Mouse (Mus musculus) adrenal gland, adult 8-10 months (tissue): ENCODE data around the gene Plxnd1. TPM values are rescaled to one million over a fixed set of nuclear protein-coding genes. Genes with fewer than 3 reads are reported as not detected.

Source experiments
- DNase-seq: peaks from one replicate; pipeline ENCODE4 v3.0.0; 2022
- total RNA-seq, 4 experiments: library from RNA; stranded (reverse); gene quantifications; 2 replicates each; pipeline ENCODE4 v1.2.4; 2022

The Plxnd1 gene
- total RNA-seq, result 100 to 1,000 TPM; 176 to 243 (median 208) TPM

DNA sequence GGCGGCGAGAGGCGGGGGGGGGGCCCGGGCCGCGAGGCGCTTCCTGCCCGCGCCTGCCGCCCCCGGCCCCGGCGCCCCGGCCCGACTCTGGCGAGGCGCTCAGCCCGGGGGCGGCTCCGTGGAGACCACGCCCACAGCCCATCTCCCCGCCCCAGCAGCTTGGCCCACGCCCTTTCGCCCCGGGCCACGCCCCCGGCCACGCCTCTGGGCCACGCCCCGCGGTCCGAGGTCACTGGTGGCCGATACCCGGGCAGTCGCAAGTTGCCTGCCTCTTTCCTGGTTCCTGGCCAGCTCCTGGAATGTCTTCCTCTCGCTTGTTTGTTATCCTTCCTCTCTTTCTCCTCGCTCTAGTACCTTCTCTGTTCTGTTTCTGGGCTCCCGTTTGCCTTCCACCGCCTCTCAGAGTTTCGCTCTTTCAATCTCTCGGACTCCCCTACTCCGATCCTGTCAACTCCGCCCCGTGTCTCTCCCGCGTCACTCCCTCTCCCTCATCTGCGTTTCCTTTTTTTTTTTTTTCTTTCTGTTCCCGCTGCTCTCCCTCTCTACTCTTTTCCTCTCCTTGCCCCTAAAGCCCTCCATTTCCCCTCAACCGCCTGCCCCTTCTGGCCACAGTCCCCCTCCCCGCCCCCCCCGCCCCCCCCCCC lies at the start of gene Plxnd1:
Gene Plxnd1, minus strand, starts transcription at position 129 of the 644 bp plus-strand sequence.
- peak; percentile 94 for DNase-seq

- no peak for DNase-seq
Measured at GRCm38 (mm10) chr6:116044039-116044438, 49.2 kb upstream of the Plxnd1 start.

GRCm38 (mm10) chr6:116038222-116038621 lies 43.4 kb upstream of the Plxnd1 start:
- DNase-seq, result no peak

DNA sequence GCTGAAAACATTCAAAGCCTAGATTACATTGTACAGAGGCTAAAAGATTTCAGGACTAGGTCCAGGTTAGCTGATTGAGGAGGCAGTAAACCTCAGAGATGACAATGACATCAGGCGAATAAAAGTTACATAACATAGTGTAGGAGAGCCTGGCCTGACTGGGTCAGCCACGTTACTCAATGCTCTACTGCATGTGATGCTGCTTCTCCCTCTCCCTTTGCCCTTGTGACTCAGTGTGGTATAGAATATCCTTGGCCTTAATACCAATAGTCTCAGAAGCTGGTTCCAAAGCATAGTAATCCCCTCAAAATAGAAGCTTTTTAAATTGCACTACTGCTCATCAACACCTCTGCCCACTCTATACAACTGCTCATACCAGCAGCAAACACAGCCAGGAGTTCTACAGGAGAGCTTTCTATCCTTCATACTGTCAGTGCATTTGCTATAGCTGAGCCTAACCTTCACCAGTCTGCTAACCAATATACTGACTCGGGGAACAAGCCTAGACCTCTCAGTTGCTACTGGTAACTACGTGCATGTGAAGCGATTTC lies 42.6 kb upstream of the Plxnd1 start:
- peak; percentile 57 for DNase-seq

DNA sequence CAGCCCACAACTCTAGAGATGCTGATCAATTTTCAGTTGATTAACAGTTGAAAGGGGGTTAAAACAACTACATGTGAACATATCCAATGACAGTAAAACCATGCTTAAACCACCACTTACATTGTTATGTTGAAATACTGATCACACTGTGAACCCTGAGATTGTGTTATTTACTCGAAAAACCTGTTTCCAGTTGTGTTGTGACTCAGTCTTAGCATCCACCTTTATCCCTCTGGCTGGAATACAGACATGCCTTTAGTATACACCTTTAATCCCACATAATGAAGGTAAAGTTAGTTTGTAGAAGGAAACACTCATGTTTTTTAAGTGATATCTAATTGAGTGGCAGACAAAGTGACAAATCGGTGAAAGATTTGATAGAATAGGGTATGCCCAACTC lies 41.8 kb upstream of the Plxnd1 start:
- DNase-seq, result no peak

DNA sequence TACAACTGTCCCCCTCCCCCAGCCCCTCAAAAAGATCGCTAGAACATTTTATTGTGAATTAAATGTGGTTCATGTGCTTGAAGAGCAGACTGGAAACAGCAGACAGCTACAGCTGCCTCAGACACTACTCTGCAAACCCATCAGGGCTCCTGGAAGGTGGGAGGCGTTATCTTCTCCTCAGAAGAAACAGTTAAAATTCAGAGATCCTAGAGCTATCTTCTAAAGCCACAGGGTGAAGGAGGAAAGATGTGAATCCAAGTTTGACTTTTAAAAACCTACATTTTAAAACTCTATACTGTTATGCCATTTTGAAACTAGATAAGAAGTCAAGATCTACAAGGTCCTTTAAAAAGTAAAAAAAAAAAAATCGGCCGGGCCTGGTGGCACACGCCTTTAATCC lies 36.2 kb upstream of the Plxnd1 start:
- DNase-seq, result no peak

- DNase-seq, result no peak
Measured at GRCm38 (mm10) chr6:116024666-116025065, 29.9 kb upstream of the Plxnd1 start.

DNA sequence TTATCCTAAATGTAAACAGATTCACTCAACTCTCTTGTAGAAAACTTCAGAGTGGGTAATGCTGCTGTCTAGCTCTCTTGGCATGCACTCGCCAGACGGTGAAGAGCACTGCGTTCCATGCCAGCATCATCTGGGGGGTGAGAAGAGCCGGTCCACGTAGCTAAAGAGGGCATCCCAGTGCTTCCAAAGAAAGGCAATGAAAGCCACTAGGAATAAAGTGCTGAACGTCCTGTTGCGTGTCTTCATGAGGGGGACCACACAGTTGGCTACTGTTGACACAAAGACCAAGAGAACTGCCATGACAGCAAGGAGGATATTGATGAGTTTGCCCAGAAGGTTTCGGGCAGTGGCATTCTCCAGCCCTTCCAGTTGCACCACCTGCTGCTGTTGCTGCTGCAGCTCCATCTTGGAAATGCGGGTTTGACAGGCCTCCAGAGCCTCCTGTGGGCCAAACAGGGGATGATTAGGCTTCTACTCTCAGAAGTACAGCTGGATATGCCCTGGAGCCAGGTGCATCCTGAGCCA lies 27.2 kb upstream of the Plxnd1 start:
- DNase-seq, result no peak

DNA sequence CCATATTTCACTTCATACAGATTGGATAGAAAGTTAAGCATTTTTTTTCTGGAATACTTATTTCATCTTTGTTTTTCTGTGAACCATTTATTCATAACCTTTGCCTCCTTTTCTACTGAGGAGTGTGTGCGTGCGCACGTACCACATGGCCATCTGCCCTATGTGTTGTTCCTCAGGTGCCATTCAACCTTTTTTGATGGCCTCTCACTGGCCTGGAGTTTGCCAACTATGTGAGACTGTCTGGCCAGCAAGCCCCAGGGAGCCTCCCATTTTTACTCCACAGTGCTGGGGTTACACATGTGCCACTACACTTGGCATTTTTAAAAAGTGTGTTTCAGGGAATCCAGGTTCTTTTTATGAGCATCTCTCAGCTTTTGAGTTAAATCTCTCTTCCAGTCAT lies 21.1 kb upstream of the Plxnd1 start:
- DNase-seq, result no peak

DNA sequence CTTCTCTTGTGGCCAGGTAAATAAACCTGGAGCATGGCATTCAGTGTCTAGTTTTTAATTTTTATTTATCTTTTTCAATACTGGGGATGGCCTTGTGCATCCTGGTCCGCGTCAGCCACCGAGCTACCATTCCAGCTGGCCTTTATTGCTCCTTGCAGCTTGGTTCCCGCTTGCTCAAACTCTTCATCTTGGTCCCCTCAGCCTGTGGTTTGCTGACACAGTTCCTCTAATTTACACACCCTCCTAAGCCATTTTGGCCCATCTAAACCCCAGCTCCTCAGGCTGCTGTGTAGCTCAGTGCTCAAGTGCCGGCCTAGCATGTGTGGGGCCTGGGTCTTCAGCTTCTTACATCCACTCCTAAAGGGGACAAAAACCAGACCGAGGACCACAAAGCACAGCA lies 19.3 kb upstream of the Plxnd1 start:
- no peak for DNase-seq

DNA sequence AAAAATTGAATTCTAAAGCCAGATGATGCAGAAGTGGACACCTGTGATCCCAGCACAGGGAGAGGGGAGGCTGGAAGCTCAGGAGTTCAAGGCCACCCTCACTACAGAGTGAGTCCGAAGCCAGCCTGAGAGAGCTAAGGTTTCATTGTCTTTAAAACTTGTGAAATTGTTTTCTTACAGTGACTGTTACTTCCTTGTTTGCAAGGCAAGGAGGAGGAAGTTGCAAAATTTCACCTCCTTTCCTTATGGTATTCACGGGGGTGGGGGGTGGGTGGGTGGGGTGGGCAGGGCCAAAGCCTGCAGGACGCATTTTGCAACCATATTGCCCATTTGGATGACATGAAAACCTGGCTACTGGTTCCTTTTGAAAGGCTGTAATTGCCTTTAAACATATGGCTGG lies 18.9 kb upstream of the Plxnd1 start:
- no peak for DNase-seq

DNA sequence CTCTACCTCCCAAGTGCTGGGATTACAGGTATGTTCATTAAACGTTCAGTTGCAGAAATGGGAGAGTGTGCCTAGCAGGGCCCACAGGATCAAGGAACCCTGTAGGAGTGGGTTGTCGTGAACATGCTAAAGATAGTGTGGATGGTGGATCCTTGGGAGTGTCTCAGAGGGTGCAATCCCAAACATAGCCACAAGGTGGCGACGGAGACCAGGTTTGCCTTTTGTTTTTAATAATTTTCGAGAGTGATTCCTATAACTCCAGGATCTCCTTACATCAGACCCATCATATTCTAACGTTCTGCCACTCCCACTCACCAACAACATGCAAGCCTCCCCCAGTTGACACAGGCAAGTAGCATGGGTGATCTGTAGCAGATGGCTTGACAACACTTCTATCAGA lies 15.7 kb upstream of the Plxnd1 start:
- DNase-seq, result peak; percentile 77

GRCm38 (mm10) chr6:116009426-116009825 lies 14.6 kb upstream of the Plxnd1 start:
- DNase-seq, result peak; percentile 55

DNA sequence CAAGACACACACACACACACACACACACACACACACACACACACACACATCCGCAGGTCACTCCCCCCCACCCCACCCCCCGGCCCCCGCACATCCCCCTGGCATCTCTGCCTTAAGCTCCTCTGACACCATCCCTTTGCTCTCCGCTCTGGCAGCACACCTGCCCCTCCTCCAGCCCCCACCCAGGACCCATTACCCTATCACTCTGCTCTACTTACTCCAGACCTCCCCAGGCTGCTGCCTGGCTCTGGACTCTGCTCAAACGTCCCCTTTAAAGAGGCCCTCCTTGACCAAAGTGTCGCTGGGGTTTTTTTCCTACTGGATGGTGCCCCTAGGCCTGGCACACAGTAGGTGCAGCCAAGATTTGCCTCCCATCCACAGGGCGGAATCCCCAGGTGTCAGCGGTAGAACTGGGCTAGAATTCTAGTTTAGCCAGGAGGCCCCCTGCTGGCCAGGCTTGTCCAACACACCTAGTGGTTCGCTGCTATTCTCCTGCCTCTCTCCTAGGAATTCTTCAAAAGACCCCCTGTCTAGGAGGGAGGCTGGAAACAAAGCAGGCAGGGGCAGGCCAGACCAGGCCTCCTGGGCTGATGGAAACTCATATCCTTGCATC lies 12.9 kb upstream of the Plxnd1 start:
- DNase-seq, result peak; percentile 55

GRCm38 (mm10) chr6:116006731-116007130 lies 11.9 kb upstream of the Plxnd1 start:
- DNase-seq, result peak; percentile 67

DNA sequence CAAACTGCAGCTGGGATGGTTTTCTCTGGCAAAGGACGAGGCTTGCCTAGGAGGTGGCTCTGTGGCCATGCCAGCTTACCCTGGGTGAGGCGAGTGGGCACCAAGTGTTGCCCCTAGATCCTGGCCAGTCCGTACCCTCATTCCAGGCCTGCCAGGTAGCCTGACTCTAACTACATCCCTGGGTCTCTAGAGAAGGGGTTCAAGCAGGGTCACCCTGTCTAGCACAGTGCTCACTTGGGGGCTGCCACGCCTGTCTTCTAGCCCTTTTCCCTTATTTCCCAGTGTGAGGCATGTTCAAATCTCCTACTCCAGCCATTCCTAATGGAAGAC lies 11.1 kb upstream of the Plxnd1 start:
- DNase-seq, result no peak

DNA sequence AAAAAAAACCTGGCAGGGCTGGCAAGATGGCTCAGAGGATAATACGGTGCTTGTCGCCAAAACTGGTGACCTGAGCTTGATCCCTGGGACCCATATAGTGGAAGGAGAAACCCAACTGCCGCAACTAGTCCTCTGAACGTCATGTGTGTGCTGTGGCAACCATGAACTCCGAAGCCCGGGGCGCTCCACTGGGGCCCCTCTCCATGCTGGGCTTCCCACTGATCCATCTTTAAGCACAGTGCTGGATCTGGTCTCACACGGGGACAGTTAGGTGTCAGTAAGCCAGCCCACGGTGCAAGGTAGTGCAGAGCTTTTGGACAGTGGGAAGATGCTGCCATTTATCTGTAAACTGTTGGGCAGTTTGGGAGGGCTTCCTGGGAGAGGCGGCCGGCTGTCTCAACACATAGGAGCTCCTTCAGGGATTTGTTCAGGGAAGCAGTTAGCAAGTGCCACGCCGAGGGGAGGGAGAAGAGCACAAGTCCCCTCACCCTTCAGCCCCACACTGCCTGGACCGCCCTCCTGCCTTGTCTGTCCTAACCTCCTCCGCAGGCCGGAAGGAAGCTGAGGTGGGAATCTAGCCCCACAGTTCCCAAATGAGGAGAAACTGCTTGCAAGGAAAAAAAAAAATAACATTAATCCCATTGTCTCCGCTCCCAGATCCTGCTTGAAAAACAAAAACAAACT lies 10.6 kb upstream of the Plxnd1 start:
- no peak for DNase-seq

DNA sequence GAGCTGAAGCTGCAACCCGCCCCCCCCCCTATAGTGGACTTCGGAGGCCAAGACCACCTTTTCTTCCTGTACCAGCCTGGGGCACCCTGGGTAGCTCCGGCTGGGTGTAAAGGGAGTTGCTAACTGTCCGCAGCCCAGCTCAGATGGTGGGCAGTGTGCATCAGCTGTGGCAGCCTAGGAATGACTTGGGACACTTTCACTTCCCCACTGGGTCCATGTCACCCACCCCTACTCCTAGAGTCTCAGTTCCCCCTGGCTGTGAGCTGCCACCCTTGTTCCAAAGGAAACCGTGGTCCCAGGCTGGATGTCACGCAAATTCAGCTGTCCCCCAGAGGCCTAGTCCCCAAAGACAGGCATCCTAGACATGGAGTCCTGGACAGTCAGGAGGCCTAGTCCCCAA lies 9.9 kb upstream of the Plxnd1 start:
- DNase-seq, result no peak

- peak; percentile 35 for DNase-seq
Measured at GRCm38 (mm10) chr6:116004069-116004468, 9.3 kb upstream of the Plxnd1 start.

DNA sequence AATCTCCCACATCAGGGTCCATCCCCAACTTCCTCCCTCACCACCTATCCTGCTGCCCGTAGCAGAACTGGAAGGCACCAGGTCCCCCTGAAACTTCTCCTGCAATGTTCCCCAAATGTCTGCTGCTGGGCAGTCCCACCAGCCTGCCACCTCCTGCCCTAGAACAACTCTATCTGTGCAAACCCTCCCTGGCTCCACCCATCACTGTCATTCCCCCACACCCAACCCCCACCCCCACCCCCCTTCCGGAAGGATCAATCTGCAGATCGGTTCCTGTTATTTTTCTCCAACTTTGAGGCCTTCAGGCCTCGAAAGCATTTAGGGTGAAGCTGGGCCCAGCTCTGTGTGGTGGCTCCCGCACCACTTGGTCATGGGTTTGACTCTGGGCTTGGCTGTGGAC lies 8.7 kb upstream of the Plxnd1 start:
- DNase-seq, result no peak

- no peak for DNase-seq
Measured at GRCm38 (mm10) chr6:116002311-116003104, 7.7 kb upstream of the Plxnd1 start.

DNA sequence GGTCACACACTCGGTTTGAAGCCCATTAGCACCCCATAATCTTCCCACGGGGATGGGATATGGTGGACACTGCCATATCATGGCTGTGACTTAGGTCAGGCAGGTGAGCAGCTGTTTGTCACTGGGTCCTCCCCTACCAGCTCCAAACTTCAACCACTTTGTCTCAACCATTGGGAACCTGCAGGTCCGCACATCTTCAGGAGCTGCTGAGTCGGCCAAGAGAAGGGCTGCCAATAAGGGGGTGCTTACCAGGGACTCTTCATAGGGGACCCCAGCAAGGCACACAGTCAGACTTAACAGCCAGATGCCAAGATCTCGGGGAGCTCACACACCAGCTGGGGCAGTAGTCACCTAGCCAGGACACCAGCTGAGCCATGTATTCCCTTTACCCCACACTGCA lies 6.0 kb upstream of the Plxnd1 start:
- no peak for DNase-seq

GRCm38 (mm10) chr6:115999227-115999626 lies 4.4 kb upstream of the Plxnd1 start:
- DNase-seq, result peak; percentile 44
